Mouse (Mus musculus) monocyte, adult 59 days (primary cell): ENCODE data around the gene Cbx6. TPM values are rescaled to one million over a fixed set of nuclear protein-coding genes. Genes with fewer than 3 reads are reported as not detected.

Experiments
- total RNA-seq, 2 experiments: library from RNA; stranded (reverse); gene quantifications; one replicate each; pipeline ENCODE4 v1.2.4; 2023

Gene Cbx6
- total RNA-seq = 1 to 10 TPM; 4.9 to 6.7 TPM

DNA sequence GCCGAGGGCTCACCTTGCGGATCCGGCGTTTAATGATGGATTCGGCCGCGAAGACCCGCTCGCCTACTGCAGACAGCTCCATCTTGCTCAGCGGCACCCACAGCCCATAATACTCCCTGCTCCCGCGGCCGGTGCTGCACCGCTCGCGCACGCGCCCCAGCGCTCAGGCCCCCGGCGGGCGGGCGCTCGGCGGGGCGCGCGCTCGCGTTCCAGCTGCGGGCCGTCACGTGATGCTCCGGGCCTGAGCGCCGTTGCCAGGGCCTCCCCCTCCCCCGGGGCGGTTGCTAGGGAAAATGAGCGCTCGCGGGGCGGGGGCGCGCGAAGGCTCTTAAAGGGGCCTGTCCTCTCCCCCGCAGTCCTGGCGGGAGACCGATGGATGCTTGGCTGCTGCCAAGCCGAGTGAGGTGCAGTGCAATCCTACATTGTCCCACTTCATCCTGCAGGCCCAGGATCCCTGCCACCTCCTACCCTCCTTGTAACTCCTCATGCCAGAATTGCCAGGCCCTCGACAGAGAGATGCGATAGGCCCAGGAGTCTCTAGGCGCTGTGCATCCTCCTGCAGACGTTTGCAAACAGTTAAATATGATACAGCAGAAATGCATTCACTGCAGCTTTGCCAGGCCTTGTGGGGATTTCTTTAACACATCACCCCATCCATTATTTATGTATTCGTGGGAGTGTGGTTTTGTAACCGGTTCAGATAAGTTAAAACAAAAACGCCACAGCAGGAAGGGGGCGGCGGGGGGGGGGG, at the start of gene Cbx6, which contains the start of gene Npcd:
Cbx6 (minus strand) TSS at position 559 of the 751 bp plus-strand sequence.
Npcd (minus strand) TSS at position 108 of the 751 bp plus-strand sequence.

DNA sequence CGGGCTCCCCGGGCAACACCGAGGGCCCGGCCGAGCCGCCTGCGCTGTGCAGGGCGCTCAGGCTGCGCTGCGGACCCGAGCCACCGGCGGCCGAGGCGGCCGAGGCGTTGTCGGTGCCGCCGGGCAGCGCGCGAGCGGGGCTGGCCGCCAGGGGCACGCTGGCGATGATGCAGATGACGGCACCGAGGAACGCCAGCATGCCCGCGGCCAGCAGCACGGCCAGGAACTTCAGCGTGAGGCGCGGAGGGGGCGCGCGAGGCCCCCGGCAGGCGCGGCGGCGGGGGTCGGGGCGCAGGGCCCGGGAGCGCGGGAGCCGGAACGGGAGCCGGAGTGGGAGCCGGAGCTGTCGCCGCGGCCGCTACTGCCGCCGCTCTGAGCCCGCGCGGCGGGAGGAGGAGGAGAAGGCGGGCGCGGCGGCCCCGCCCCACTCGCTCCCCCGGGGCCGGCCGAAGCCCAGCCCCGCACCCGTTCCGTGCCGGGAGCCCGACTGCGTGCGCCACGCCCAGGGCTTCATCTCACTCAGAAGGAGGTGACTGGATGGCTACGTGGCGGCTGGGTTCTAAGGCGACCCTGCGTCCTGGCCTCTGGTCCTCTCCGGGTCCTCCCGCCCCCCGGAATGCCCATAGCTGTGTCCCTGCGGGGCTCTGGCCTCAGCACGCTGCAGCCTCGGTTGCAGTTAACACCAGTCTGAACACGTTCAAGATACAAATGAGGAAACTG, 30.0 kb downstream of the Cbx6 start, which contains the start of gene Nptxr:
Nptxr (minus strand) TSS at position 415 of the 720 bp plus-strand sequence.

GRCm38 (mm10) chr15:79777749-79778148, 56.7 kb downstream of the Cbx6 start, which contains the start of gene Dnal4:
Dnal4 (minus strand) TSS chr15:79777849.

Other genes starting within 250 kb of the Cbx6 start
- not detected for gene Dmc1, start 229.6 kb downstream of the Cbx6 start, total RNA-seq
- gene Fam227a, start 175.7 kb downstream of the Cbx6 start, total RNA-seq = under 1 TPM; 0.67 to 0.81 TPM
- 10 to 100 TPM in 1 of 2 experiments, 1 to 10 TPM in 1; 7.3 to 10.7 TPM for gene Cby1, start 175.5 kb downstream of the Cbx6 start, total RNA-seq
- gene Tomm22, start 163.8 kb downstream of the Cbx6 start, total RNA-seq = 10 to 100 TPM; 85.1 to 92.9 TPM
- gene Josd1, start 146.8 kb downstream of the Cbx6 start, total RNA-seq = 10 to 100 TPM; 18.6 to 22.5 TPM
- gene Gtpbp1, start 143.8 kb downstream of the Cbx6 start, total RNA-seq = 10 to 100 TPM; 55.9 to 67.9 TPM
- gene Sun2, start 92.2 kb downstream of the Cbx6 start, total RNA-seq = 100 to 1,000 TPM; 150 to 211 TPM
- 10 to 100 TPM; 15.3 to 18.7 TPM for gene Dnal4, start 56.8 kb downstream of the Cbx6 start, total RNA-seq
- 1 to 10 TPM; 2.5 to 3.6 TPM for gene Nptxr, start 29.9 kb downstream of the Cbx6 start, total RNA-seq
- 1 to 10 TPM in 1 of 2 experiments, not detected in 1; 1.4 TPM for gene Npcd, start 451 bp downstream of the Cbx6 start, total RNA-seq
- 10 to 100 TPM; 65.2 to 79.8 TPM for gene Apobec3, start 57.0 kb upstream of the Cbx6 start, total RNA-seq
- gene Cbx7, start 136.4 kb upstream of the Cbx6 start, total RNA-seq = 10 to 100 TPM; 20.0 to 22.0 TPM
- 10 to 100 TPM; 55.6 to 68.4 TPM for gene Pdgfb, start 180.3 kb upstream of the Cbx6 start, total RNA-seq